Mouse (Mus musculus): ENCODE results near the gene Irak4.

- TF ChIP-seq POLR2A (IDR thresholded peaks at IDR 0.05; ENCODE audit: borderline replicate concordance, low read depth, low read length) (no peak), CTCF (IDR thresholded peaks at IDR 0.05; ENCODE audit: low read depth, low read length) (no peak)
Observed at GRCm38 (mm10) chr15:94616036-94616435, 72.6 kb downstream of the Irak4 start.
